Mouse (Mus musculus) yolk sac, embryonic 10.5 days (tissue): ENCODE results near the gene Rufy4.

Source experiments
- DNase-seq: peaks from one replicate; pipeline ENCODE4 v3.0.0-alpha.2; 2017; ENCODE audit warnings: low spot score

Gene Rufy4

GRCm38 (mm10) chr1:74106214-74106613 lies 19.1 kb upstream of the Rufy4 start:
- no peak for DNase-seq

- DNase-seq = no peak
These were observed 17.3 kb upstream of the Rufy4 start for GRCm38 (mm10) chr1:74107931-74108618.

- DNase-seq = no peak
These were observed 15.7 kb upstream of the Rufy4 start for GRCm38 (mm10) chr1:74109670-74110069.

DNA sequence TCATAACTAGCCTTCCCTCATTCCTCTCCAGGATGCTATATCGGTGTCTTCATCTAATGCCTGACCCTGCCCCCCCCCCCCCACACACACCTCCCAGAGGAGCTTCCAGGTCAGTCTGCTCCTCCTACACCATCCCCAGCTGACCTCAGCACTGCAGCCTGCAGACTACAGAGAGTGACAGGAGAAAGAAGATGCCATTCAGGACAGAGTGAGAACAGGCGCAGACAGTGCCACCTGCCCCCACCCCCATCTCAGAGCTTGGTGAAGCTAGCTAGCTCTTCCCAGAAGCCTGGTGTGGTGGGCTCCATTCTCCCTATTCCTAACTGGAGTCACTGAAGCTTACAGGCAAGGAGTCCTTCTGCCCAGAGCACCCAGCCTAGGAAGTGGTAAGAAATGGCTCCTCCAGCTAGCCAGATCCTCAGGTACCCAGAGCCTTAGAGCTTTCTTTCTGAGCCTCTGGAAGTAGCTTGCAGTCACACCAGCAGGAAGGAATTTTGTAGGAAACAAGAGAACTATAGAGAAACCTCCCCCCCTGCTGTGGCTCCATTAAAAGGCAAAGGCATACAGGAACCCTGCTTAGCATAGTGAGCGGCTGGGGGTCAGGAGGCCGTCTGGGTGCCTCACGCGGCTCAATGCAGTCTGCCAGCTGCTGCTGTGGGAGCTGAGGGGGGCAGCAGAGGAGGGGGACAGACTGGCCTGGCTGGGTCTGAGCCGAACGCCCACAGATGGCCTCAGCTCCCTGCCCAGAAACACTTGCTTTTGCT lies 14.2 kb upstream of the Rufy4 start:
- DNase-seq = no peak

DNA sequence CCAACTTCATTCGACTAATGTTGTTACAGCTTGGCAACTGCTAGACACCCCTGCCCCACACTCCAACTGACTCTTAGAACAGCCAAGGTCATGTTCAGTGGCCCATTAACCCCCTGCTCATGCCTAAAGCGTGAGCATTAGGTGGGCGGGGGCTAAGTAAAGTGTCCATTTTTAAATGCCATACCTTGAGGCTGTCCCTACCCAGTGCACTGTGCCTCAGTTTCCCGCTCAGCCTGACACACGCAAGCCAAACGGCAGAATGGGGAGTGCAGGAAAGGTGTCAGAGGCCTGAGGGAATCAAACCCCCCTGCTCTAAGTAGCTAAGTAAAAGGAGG lies 13.7 kb upstream of the Rufy4 start:
- DNase-seq = no peak

DNA sequence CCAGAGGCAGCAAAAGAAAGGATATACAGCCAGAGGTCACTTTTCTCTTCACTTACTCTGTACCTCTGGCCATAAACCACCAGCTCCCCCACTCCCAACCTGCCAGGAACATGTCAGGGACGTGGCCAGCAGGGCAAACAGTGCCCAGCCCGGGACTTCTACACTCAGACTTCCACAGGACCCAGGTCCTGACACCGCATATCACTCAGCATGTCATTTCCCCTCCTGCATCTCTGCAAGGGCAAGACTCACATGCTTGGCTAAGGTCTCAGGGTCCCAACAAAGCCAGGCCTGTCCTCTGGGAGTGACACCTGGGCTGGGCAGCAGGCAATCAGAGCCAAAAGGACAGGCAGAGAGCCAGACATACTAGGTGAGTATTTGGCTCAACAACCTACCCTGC lies 12.3 kb upstream of the Rufy4 start:
- DNase-seq = no peak

DNA sequence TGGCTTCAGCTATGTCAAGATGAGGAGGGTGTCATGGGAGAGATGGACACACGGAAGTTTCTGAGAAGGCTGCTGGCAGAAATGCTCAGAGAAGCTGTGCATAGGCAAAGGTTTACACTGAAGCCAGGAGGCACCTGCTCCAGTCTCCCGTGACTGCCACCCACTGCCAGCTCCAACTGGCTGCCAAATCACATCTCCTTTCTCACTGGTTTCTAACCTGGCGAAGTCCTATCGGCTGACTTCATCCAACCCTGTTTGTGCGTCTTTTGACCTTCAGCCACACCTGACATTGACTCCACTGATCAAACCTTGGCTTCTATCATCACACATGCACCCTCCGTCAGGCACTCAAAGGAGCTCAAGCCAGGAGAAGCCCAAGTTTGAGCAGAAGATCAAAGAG lies 7.5 kb upstream of the Rufy4 start:
- DNase-seq = no peak

DNA sequence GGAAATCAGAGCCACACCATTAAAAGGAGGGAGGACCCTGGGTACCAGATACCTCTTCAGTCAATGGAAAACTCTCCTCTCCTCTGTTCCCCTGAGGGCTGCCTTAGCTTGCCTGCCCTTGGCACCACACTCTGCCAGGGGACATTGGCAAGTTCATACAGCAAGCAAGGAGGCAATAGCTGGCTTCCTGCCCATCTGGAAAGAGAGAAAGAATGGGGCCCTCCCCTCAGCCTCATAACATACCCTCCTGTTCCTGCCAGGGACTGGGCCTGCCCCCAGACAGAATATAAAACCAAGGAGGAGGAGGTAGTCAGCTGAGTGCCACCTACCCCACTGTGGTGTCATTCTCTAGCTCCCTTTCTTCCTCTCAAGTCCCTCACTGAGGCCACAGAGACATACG lies 6.2 kb upstream of the Rufy4 start:
- DNase-seq = no peak

GRCm38 (mm10) chr1:74121138-74121537 lies 4.2 kb upstream of the Rufy4 start:
- DNase-seq = no peak

GRCm38 (mm10) chr1:74121821-74122576 lies 3.3 kb upstream of the Rufy4 start:
- no peak for DNase-seq

- no peak for DNase-seq
These were observed 2.1 kb upstream of the Rufy4 start for GRCm38 (mm10) chr1:74123215-74123614.

- peak; percentile 75 for DNase-seq
These were observed 1.0 kb upstream of the Rufy4 start, which contains the start of gene Tns1 for GRCm38 (mm10) chr1:74124021-74124981. Tns1 (minus strand) TSS chr1:74124449.

DNA sequence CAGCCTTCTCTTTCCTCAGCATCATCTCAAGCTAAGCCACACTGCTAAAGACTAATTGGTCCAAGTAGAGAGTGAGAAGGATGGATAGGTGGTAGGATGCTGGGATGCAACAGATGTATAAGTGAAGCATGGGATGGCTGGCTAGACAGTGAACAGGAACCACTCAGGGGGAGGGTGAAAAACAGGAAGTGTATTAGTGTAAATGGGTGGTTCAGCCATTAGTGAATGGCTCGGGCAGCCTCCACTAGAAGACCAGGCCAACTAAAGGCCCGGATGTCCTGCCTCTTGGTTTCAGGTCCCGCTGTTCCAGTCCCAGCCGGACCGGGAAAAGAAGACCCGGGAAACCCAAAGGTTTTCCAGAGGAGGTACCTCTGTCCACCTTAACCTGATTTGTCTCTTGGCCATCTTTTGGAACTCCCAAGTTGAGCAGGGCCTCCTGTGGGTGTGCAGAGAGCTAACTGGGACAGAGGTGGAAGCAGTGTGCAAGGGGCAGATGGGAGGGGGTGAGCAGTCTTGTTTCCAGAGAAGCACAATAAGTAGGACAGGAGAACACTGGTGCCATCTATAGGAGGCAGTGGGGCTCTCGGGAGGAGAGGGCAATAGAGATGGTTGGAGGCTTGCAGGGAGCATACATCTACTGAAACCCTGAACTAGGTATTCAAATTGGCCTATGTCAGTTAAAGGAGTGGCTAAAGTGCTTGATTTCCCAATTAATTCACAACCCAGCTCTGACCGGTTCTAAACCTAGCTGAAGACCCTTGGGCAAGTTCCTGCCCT lies 5.7 kb downstream of the Rufy4 start:
- DNase-seq = no peak

GRCm38 (mm10) chr1:74132011-74132410 lies 6.7 kb downstream of the Rufy4 start:
- no peak for DNase-seq

- no peak for DNase-seq
These were observed 8.6 kb downstream of the Rufy4 start for GRCm38 (mm10) chr1:74133954-74134353.

- no peak for DNase-seq
These were observed 10.1 kb downstream of the Rufy4 start for GRCm38 (mm10) chr1:74135326-74135950.

GRCm38 (mm10) chr1:74139415-74139814 lies 14.1 kb downstream of the Rufy4 start:
- DNase-seq = no peak

DNA sequence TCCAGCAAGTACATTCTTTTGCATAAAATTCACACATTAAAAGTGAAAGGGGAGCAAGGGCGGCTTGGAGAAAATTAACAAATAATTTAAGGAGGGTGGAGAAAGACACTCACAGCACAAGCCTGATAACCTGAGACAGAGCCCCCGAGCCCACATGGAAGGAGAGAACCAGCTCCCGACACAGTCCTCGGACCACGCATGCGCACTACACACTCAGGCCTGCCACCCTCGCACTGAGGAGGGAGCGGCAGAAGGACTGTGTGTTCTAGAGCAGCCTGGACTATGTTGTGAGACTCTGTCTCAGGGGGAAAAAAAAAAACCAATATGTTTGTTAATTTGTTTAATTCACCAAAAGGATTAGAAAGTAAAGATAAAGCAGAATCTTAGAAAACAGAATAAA lies 16.4 kb downstream of the Rufy4 start:
- DNase-seq = no peak

- DNase-seq = peak; percentile 54
These were observed 24.0 kb downstream of the Rufy4 start for GRCm38 (mm10) chr1:74149106-74149885.

- DNase-seq = no peak
These were observed 24.8 kb downstream of the Rufy4 start for GRCm38 (mm10) chr1:74150101-74150500.
